Mouse (Mus musculus): ENCODE results near the gene Taok3.

GRCm38 (mm10) chr5:117284029-117284428 is 164.1 kb downstream of the Taok3 start:
- no peak for TF ChIP-seq CTCF (IDR thresholded peaks at IDR 0.05; ENCODE audit: low read depth)
- TF ChIP-seq EP300 (IDR thresholded peaks at IDR 0.05; ENCODE audit: low read depth), result no peak
